Mouse (Mus musculus): Measurements from ENCODE around the gene Ints3. TPM values are rescaled to one million over a fixed set of nuclear protein-coding genes. Genes with fewer than 3 reads are reported as not detected.
A peak's percentile ranks its signal among the peaks of the same experiment; 100 is the strongest.

Gene Ints3
- polyA plus RNA-seq, 1 experiment from 2014 or later = 29.4 TPM

DNA sequence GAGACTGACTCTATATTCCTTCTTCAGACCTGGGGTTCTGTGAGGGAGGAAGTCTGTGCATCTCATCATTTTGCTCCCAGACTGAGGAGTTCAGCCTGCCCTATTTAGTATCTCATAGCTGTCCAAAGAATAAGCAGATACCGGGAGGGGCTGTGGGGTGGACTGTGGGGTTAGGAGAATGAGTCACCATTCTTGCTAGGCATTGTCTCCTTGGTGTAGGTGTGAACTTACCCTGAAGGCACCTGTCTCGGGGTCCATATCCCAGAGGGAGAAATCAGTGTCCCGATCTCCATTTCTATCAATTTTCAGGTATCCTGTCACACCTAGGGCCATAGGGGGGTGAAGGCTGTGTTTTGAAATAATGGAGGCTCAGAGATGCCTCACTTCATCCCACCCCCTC, 28.5 kb upstream of the Ints3 start:
- Histone ChIP-seq H3K9me3 (no peaks in the 10 kb centered on the region), H3K9ac (no peak overlapping the region), H3K27ac (no peak overlapping the region), H3K27me3 (peaks cover 70% of the 10 kb centered on the region), H3K36me3 (no peaks in the 10 kb centered on the region), H3K4me3 (no peak overlapping the region), H3K4me1 (peaks cover 14% of the 10 kb centered on the region), H3K4me2 (replicated peaks) (no peak overlapping the region)
- WGBS = 75% methylated on average over 3 of the region's 3 CpGs
- ATAC-seq (ENCODE audit: low FRiP score, low read depth) = no peak

DNA sequence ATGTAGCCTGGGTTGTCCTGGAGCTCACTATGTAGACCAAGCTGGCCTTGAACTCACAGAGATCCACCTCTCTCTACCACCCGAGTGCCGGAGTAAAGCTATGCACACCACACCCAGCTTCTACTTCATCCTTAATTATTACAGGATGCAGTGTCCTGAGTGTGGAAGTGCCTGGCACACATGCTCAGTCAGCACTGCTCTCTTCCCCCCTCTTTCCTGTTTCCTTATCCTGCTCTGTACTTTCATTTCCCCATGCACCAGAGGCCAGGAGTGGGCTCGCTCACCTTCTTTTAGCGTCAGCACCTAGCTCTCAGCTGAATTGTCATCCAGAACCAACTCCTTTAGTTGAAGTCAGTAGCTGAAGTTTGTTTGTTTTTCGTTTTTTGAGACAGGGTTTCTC, 26.9 kb upstream of the Ints3 start:
- Histone ChIP-seq H3K4me1 (peaks cover 9% of the 10 kb centered on the region; the same call in 1 of the 2 replicates), H3K9ac (no peak overlapping the region), H3K4me2 (replicated peaks) (no peak overlapping the region), H3K27me3 (peaks cover 57% of the 10 kb centered on the region), H3K4me3 (no peak overlapping the region), H3K27ac (no peak overlapping the region), H3K36me3 (no peaks in the 10 kb centered on the region), H3K9me3 (no peaks in the 10 kb centered on the region)
- WGBS = 74% methylated on average over 5 of the region's 5 CpGs
- no peak for ATAC-seq (ENCODE audit: low FRiP score, low read depth)

DNA sequence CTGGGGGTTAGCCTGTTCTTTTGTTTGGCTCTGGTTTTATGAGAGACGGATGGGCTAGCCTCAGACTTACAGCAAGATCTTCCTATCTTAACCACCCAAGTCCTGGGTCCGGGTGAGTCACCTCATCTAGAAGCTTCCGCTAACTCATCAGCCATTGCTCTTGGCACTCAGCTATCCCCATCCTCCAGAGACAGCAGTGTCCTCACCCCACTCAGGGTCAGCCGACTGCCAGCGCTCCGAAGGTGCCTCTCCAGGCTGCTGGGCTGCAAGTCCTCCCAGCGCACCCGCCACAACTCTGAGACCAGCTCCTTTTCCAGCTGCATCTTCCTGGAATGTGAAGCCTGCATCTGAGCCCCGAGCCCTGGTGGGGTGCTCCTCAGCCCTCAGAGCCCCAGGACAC, 26.3 kb upstream of the Ints3 start:
- no peak overlapping the region for H3K27ac ChIP-seq
- no peak overlapping the region for H3K4me2 ChIP-seq (replicated peaks)
- H3K4me1 ChIP-seq = peaks cover 3% of the 10 kb centered on the region; the same call in 1 of the 2 replicates
- H3K9me3 ChIP-seq = no peaks in the 10 kb centered on the region
- no peak overlapping the region for H3K9ac ChIP-seq
- no peaks in the 10 kb centered on the region for H3K36me3 ChIP-seq
- WGBS = 74% methylated on average over 9 of the region's 9 CpGs
- no peak for ATAC-seq (ENCODE audit: low FRiP score, low read depth)
- no peak overlapping the region for H3K4me3 ChIP-seq
- peaks cover 51% of the 10 kb centered on the region for H3K27me3 ChIP-seq

DNA sequence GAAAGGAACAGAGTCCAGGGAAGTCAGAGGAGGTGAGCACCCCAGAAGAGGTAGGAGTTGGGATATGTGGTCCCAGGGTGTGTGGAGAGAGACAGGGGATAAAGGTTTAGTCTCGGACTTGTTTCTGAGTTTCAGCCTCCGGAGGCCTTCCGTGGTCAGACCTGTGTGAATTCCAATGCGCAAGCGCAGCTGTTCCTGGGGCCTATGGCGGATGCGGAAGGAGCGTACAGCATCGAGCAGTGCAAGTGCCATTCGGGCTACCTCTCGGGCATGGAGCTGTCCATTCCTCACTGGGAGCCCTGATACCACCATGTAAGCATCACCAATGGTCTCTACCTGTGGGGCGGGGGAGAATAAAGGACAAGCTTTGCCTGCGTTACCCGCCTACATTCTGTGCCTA, 21.5 kb upstream of the Ints3 start:
- Histone ChIP-seq H3K9me3 (no peaks in the 10 kb centered on the region), H3K27ac (no peak overlapping the region), H3K4me1 (peaks cover 4% of the 10 kb centered on the region; the same call in 1 of the 2 replicates), H3K9ac (no peak overlapping the region), H3K4me2 (replicated peaks) (no peak overlapping the region), H3K36me3 (no peaks in the 10 kb centered on the region), H3K4me3 (no peak overlapping the region), H3K27me3 (peaks cover 8% of the 10 kb centered on the region; the same call in 1 of the 2 replicates)
- no peak for ATAC-seq (ENCODE audit: low FRiP score, low read depth)
- 84% methylated on average over 14 of the region's 14 CpGs for WGBS

DNA sequence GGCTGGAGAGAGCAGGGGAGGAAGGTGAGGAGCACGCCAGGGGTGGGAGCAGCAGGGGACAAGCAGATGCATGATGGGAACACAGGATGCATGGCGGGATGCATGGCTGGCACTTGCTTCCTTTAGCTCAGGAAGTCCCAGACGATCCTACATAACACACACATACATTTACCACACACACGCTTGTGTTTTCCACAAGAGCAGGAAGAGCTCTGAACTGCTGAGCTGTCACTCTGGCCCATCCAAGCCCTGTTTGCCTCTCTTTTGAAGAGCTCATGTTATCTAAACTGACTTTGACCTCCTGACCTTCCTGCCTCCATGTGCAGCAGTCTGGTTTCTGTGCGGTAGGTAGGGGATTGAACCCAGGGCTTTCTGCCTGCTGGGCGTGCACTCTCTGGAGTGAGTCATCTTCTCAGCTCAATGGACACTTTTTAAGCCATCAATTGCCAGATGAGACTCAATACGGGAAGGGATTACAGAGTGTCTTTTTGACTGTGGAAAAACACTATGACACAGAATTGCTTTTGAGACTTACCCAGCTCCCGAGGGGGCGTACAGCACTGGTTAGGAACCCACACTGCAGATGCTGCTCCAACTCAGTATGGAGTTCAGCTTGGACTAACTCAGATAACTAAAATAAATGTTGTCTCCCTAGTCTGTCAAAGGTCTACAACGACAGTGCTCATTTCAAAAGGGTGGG, 18.1 kb upstream of the Ints3 start:
- Histone ChIP-seq H3K4me3 (0 out of 2 replicates have a peak overlapping the region, but pooled peaks have one; percentile 11), H3K4me1 (peaks cover 10% of the 10 kb centered on the region), H3K27ac (no peak overlapping the region), H3K36me3 (no peaks in the 10 kb centered on the region), H3K9ac (0 out of 2 replicates have a peak overlapping the region, but pooled peaks have one; percentile 19), H3K9me3 (no peaks in the 10 kb centered on the region), H3K4me2 (replicated peaks) (peak overlapping the region; percentile 32; the same call in 1 of the 2 replicates), H3K27me3 (0 out of 2 replicates have a peak, but pooled peaks cover 3% of the 10 kb centered on the region)
- ATAC-seq (ENCODE audit: low FRiP score, low read depth) = no peak
- 53% methylated on average over 10 of the region's 10 CpGs for WGBS

DNA sequence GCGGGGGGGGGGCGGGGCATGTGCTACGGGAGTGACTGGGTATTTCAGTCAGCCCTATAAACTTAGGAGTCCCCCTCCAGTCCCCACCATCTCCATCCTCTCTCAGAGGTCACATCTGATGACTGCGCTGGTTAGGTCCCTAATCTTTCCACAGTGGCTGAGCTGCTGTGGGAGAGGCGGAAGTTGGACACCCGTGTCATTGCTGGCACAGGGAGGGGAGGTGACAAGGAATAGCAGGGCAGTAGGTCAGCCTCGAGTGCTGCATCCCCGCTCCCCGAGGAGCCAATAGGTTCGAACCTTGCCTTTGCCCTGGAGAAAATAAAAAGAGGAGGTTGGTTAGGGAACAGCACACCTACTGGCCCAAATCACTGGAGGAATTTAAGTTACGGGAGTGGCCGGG, 17.5 kb upstream of the Ints3 start:
- peak overlapping the region; percentile 32 for H3K4me2 ChIP-seq (replicated peaks)
- H3K4me1 ChIP-seq = peaks cover 16% of the 10 kb centered on the region
- 0 out of 2 replicates have a peak, but pooled peaks cover 3% of the 10 kb centered on the region for H3K27me3 ChIP-seq
- ATAC-seq (ENCODE audit: low FRiP score, low read depth) = no peak
- peak overlapping the region; percentile 11; the same call in 1 of the 2 replicates for H3K4me3 ChIP-seq
- H3K27ac ChIP-seq = no peak overlapping the region
- 37% methylated on average over 11 of the region's 12 CpGs for WGBS
- H3K9me3 ChIP-seq = no peaks in the 10 kb centered on the region
- H3K9ac ChIP-seq = peak overlapping the region; percentile 19; the same call in 1 of the 2 replicates
- no peaks in the 10 kb centered on the region for H3K36me3 ChIP-seq

DNA sequence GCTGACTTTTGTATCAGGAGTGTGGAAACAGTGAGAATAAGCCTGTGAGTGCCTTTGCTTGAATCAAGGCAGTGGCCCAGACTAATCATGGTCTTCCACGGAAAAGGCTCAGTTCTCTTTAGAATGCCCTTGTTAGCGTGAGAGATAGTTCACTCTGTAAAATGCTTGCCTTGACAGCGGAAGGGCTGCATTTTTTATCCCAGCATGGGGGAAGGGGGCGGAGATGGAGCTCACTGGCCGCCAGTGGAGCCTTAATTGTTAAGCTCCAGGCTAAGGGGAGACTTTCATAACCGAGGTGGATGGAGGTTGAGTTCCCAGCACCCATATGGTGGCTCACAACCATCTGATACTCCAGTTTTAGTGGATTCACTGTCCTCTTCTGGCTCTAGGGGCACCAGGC, 15.2 kb upstream of the Ints3 start:
- Histone ChIP-seq H3K4me2 (replicated peaks) (no peak overlapping the region), H3K27ac (no peak overlapping the region), H3K9ac (no peak overlapping the region), H3K36me3 (no peaks in the 10 kb centered on the region), H3K4me3 (no peak overlapping the region), H3K27me3 (0 out of 2 replicates have a peak, but pooled peaks cover 3% of the 10 kb centered on the region), H3K9me3 (no peaks in the 10 kb centered on the region), H3K4me1 (peaks cover 20% of the 10 kb centered on the region)
- 43% methylated on average over 6 of the region's 6 CpGs for WGBS
- ATAC-seq (ENCODE audit: low FRiP score, low read depth) = no peak

DNA sequence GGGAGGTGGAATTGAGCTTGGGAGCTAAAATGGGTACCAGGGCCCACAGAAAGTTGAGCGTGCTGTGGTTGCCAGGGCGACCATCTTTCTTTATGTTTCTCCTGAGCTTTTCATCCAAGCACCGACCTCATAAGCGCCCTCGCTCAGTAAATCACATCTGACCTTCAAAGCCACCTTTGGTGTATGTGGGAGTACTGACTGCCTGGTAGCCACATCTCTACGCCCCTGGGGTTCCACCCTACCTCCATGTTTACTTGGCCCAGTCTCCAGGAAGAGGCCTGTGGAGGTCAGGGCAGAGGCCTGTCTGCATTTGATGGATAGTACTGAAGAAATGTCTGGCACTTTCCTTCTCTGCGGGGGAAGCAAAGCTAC, 13.7 kb upstream of the Ints3 start:
- Histone ChIP-seq H3K4me3 (peak overlapping the region; percentile 36), H3K36me3 (no peaks in the 10 kb centered on the region), H3K27me3 (0 out of 2 replicates have a peak, but pooled peaks cover 3% of the 10 kb centered on the region), H3K9me3 (no peaks in the 10 kb centered on the region), H3K4me1 (peaks cover 20% of the 10 kb centered on the region), H3K27ac (peak overlapping the region; percentile 92), H3K9ac (no peak overlapping the region), H3K4me2 (replicated peaks) (peak overlapping the region; percentile 60)
- WGBS = 40% methylated on average over 7 of the region's 7 CpGs
- peak; percentile 19; the same call in 1 of the 2 replicates for ATAC-seq (ENCODE audit: low FRiP score, low read depth)

DNA sequence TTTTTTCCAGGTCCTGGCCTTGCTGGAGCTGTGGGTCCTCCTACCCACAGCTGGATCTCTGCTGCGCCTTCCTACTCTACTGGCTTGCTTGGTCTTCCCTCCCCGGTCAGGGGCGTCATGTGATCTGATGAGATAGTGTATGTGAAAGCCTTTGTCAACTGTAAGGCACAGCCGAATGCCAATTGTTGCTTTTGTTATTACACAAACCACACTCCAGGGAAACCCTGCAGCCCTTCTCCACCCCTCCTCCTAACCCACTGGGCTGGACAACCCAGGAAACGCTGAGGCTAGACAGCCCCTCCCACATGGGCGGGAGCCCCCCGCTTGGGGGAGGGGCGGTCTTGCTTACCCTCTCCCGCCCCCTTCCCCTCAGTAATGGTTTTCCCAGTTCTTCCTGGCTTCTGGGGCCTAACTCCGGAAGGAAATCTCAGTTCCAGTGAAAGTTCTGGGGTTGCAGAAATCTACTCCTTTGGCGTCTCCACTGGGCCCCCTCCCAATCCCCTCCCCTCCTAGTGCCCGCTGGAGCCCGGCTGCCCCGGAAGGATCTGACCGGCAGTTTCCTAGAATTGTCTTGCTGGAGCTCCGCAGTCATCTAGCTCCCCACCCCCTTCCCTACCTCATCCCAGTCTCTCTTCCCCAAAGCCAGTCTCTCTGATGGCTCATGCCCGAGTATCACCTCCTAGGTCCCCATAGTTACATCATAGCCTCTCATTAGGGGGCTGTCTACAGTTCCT, 13.1 kb upstream of the Ints3 start:
- 1% methylated on average over 17 of the region's 17 CpGs for WGBS
- peak overlapping the region; percentile 36 for H3K4me3 ChIP-seq
- ATAC-seq (ENCODE audit: low FRiP score, low read depth) = peak; percentile 96
- H3K4me1 ChIP-seq = peaks cover 20% of the 10 kb centered on the region
- 0 out of 2 replicates have a peak, but pooled peaks cover 2% of the 10 kb centered on the region for H3K27me3 ChIP-seq
- H3K27ac ChIP-seq = peak overlapping the region; percentile 92
- H3K9ac ChIP-seq = peak overlapping the region; percentile 39
- no peaks in the 10 kb centered on the region for H3K9me3 ChIP-seq
- H3K36me3 ChIP-seq = no peaks in the 10 kb centered on the region
- H3K4me2 ChIP-seq (replicated peaks) = peak overlapping the region; percentile 60

DNA sequence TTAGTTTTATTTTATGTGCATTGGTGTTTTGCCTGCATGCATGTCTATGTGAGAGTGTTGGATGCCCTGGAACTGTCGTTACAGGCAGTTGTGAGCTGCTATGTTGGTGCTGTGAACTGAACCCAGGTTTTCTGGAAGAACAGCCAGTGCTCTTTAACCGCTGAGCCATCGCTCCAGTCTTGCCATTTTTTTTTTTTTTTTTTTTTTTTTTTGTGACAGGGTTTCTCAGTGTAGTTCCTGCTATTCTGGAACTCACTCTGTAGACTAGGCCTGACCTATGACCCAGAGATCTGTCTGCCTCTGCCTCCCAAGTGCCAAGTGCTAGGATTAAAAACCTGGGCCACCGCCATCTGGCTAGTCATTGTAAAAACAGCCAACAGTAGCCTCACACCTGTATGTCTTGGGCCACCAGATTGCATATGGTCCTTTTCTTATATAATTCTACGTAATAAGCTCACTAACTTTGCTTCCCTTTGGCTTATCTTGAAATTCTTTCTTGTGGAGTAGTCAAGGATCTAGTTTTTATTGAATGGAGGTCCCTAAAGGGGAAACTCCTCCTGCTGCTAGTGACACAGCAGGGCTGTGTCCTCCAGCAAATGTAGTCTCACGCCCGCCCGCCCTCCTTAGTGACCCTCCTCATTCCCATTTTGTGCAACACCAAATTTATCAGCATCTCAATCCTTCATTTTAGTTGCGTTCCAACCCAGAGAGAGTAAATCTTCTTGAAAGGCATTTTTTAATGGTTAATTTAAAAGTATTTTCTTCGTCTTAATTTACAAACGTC, 12.2 kb upstream of the Ints3 start:
- H3K4me3 ChIP-seq = no peak overlapping the region
- H3K9me3 ChIP-seq = no peaks in the 10 kb centered on the region
- H3K36me3 ChIP-seq = no peaks in the 10 kb centered on the region
- H3K27ac ChIP-seq = peak overlapping the region; percentile 92
- H3K4me2 ChIP-seq (replicated peaks) = peak overlapping the region; percentile 60
- peaks cover 16% of the 10 kb centered on the region for H3K4me1 ChIP-seq
- 70% methylated on average over 11 of the region's 11 CpGs for WGBS
- no peak for ATAC-seq (ENCODE audit: low FRiP score, low read depth)
- no peaks in the 10 kb centered on the region for H3K27me3 ChIP-seq
- no peak overlapping the region for H3K9ac ChIP-seq

DNA sequence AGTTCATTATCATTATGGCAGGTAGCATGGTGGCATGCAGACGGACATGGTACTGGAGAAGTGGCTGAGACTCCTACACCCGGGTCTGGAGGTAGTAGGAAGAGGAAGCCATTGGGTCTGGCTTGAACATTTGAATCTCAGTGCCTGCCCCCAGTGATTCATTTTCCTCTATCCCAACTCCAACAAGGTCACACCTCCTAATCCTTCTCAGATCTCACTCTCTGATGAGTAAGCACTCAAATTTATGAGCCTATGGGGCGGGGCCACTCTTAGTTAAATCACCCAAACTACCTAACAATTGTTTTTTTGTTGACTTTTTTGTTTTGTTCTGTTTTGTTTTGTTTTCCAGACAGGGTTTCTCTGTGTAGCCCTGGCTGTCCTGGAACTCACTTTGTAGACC, 10.6 kb upstream of the Ints3 start:
- no peak for ATAC-seq (ENCODE audit: low FRiP score, low read depth)
- Histone ChIP-seq H3K27ac (no peak overlapping the region), H3K4me2 (replicated peaks) (no peak overlapping the region), H3K4me3 (no peak overlapping the region), H3K4me1 (peaks cover 16% of the 10 kb centered on the region), H3K9ac (no peak overlapping the region), H3K27me3 (no peaks in the 10 kb centered on the region), H3K36me3 (no peaks in the 10 kb centered on the region), H3K9me3 (no peaks in the 10 kb centered on the region)
- 83% methylated on average over 3 of the region's 3 CpGs for WGBS

DNA sequence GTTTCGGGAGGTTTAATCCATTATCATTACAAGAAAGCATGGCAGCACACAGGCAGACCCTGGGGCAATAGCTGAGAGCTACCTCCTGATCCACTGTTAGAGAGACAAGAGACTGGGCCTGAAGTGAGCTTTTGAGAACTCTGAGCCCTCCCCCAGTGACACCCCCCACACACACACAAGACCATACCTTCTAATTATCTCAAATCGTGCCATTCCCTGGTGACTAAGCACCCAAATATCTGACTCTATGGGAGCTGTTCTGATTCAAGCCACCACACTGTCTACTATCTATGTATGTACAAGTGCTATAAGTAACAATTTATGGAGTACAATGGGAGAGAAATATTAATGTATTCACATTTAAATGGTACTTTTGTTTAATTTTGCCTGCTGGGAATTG, 7.3 kb upstream of the Ints3 start:
- no peaks in the 10 kb centered on the region for H3K27me3 ChIP-seq
- H3K4me2 ChIP-seq (replicated peaks) = no peak overlapping the region
- WGBS = 69% methylated on average over 2 of the region's 2 CpGs
- no peaks in the 10 kb centered on the region for H3K9me3 ChIP-seq
- no peak for ATAC-seq (ENCODE audit: low FRiP score, low read depth)
- H3K36me3 ChIP-seq = no peaks in the 10 kb centered on the region
- no peak overlapping the region for H3K9ac ChIP-seq
- no peak overlapping the region for H3K4me3 ChIP-seq
- H3K27ac ChIP-seq = no peak overlapping the region
- peaks cover 3% of the 10 kb centered on the region; the same call in 1 of the 2 replicates for H3K4me1 ChIP-seq
